Mouse (Mus musculus) gastrocnemius, adult 2 months (tissue): ENCODE measurements around the gene Nfe2l1. TPM values are rescaled to one million over a fixed set of nuclear protein-coding genes. Genes with fewer than 3 reads are reported as not detected.
"Not testable (repeated sequence)": the region's sequence is repeated elsewhere in the genome, so short reads cannot be mapped to it uniquely, and the experiment has no call there.

Source experiments
- DNase-seq: peaks from one replicate; pipeline ENCODE4 v3.0.0; 2022
- H3K27ac ChIP-seq: fragments of 200-600 bp; 2 replicates; pipeline ENCODE4 v1.8.1; 2022; ENCODE audit warnings: mild to moderate bottlenecking
- H3K4me3 ChIP-seq: fragments of 200-600 bp; 2 replicates; pipeline ENCODE4 v1.8.1; 2022; ENCODE audit warnings: mild to moderate bottlenecking, moderate library complexity
- CTCF ChIP-seq: fragments of 200-600 bp; IDR thresholded peaks from 2 replicates; pipeline ENCODE4 v1.8.1; 2022; ENCODE audit warnings: antibody characterized with exemption, mild to moderate bottlenecking, moderate library complexity
- intact Hi-C: fragments of 180-260 bp; cut with DNase I; formaldehyde crosslinking; loops from one replicate; pipeline ENCODE4 v1.15.1; 2025
- microRNA-seq: library from miRNA; unstranded; fragments of <30 nt; microRNA quantifications from one replicate; pipeline ENCODE4 v1.2.0, GENCODE M21; 2021
- total RNA-seq, 2 experiments: library from RNA; stranded (reverse); gene quantifications; 2 replicates each; pipeline ENCODE4 v1.2.3; 2021

Nfe2l1 gene
- total RNA-seq, 2 experiments from 2014 or later = 395 to 484 TPM

GRCm38 (mm10) chr11:96780306-96780705 is 49.5 kb downstream of the Nfe2l1 start:
- no peak for TF ChIP-seq CTCF
- no peak for DNase-seq
- H3K4me3 ChIP-seq = no peak overlapping the region
- intact Hi-C loops = no loop called here
- no peak overlapping the region for H3K27ac ChIP-seq

- not testable (repeated sequence) for DNase-seq
- Histone ChIP-seq H3K4me3 (peak overlapping the region; percentile 95), H3K27ac (peak overlapping the region; percentile 92)
- intact Hi-C loops = loop anchor here (5.0 kb wide), 1 partner anchor 84 kb away; no protein-coding TSS in a partner anchor
Observed at GRCm38 (mm10) chr11:96778061-96778627, 51.6 kb downstream of the Nfe2l1 start.

- peak within 1 kb of the TSS; percentile 95 for H3K4me3 ChIP-seq
- peak; percentile 100 for DNase-seq
- H3K27ac ChIP-seq = peak within 1 kb of the TSS; percentile 92
- intact Hi-C loops = loop anchor here (1.0 to 5.0 kb wide), 4 partner anchors 12 to 85 kb away; partner anchors contain the start of gene Cbx1
- peak; percentile 87 for TF ChIP-seq CTCF
Observed at GRCm38 (mm10) chr11:96776968-96777962, 52.5 kb downstream of the Nfe2l1 start, which contains the start of gene Snx11. TSS of gene Snx11 (minus strand) at chr11:96777559.

GRCm38 (mm10) chr11:96776068-96776467 is 53.7 kb downstream of the Nfe2l1 start:
- peak; percentile 30; the same call in 1 of the 2 replicates for TF ChIP-seq CTCF
- DNase-seq = no peak
- H3K27ac ChIP-seq = peak overlapping the region; percentile 92
- H3K4me3 ChIP-seq = peak overlapping the region; percentile 95
- intact Hi-C loops = loop anchor here (2.0 to 5.0 kb wide), 3 partner anchors 13 to 86 kb away; no protein-coding TSS in a partner anchor

- intact Hi-C loops = loop anchor here (2.0 to 5.0 kb wide), 3 partner anchors 13 to 87 kb away; no protein-coding TSS in a partner anchor
- Histone ChIP-seq H3K27ac (peak overlapping the region; percentile 92), H3K4me3 (peak overlapping the region; percentile 95)
- TF ChIP-seq CTCF = no peak
- DNase-seq = no peak
Observed at GRCm38 (mm10) chr11:96775665-96776064, 54.1 kb downstream of the Nfe2l1 start.

GRCm38 (mm10) chr11:96775063-96775462 is 54.7 kb downstream of the Nfe2l1 start:
- intact Hi-C loops = loop anchor here (5.0 kb wide), 1 partner anchor 87 kb away; no protein-coding TSS in a partner anchor
- TF ChIP-seq CTCF = no peak
- Histone ChIP-seq H3K4me3 (peak overlapping the region; percentile 95), H3K27ac (peak overlapping the region; percentile 92)
- DNase-seq = no peak

GRCm38 (mm10) chr11:96774536-96774935 is 55.2 kb downstream of the Nfe2l1 start:
- DNase-seq = no peak
- TF ChIP-seq CTCF = peak; percentile 19; the same call in 1 of the 2 replicates
- H3K27ac ChIP-seq = peak overlapping the region; percentile 92
- H3K4me3 ChIP-seq = peak overlapping the region; percentile 95
- intact Hi-C loops = no loop called here

- no peak for TF ChIP-seq CTCF
- Histone ChIP-seq H3K27ac (no peak overlapping the region), H3K4me3 (no peak overlapping the region)
- intact Hi-C loops = no loop called here
- DNase-seq = no peak
Observed at GRCm38 (mm10) chr11:96772413-96772812, 57.4 kb downstream of the Nfe2l1 start.

- no peak for TF ChIP-seq CTCF
- H3K4me3 ChIP-seq = no peak overlapping the region
- intact Hi-C loops = no loop called here
- H3K27ac ChIP-seq = no peak overlapping the region
- DNase-seq = no peak
Observed at GRCm38 (mm10) chr11:96771274-96771975, 58.3 kb downstream of the Nfe2l1 start.

GRCm38 (mm10) chr11:96768240-96768639 is 61.5 kb downstream of the Nfe2l1 start:
- H3K27ac ChIP-seq = no peak overlapping the region; the same call in 1 of the 2 replicates
- no peak overlapping the region for H3K4me3 ChIP-seq
- intact Hi-C loops = no loop called here
- DNase-seq = no peak
- no peak for TF ChIP-seq CTCF

Small RNA genes within 50 kb of the gene (microRNA-seq; reads per million reads assigned to microRNA genes)
- gene Mir152 = 642 reads per million, percentile 70 among the genes with 10 or more reads in this experiment

Other genes starting within 250 kb of the Nfe2l1 start
- 10 to 100 TPM; 11.1 to 13.6 TPM for gene Snx11, start 52.4 kb downstream of the Nfe2l1 start, total RNA-seq
- 10 to 100 TPM; 35.0 to 42.0 TPM for gene Cbx1, start 40.8 kb downstream of the Nfe2l1 start, total RNA-seq
- 10 to 100 TPM; 21.4 to 31.0 TPM for gene Copz2, start 19.9 kb upstream of the Nfe2l1 start, total RNA-seq
- gene Cdk5rap3, start 86.5 kb upstream of the Nfe2l1 start, total RNA-seq = 10 to 100 TPM; 21.5 to 24.0 TPM
- not detected for gene Prr15l, start 98.1 kb upstream of the Nfe2l1 start, total RNA-seq
- 1 to 10 TPM; 7.4 to 8.2 TPM for gene Pnpo, start 114.0 kb upstream of the Nfe2l1 start, total RNA-seq
- 10 to 100 TPM; 10.4 to 11.0 TPM for gene Sp2, start 153.0 kb upstream of the Nfe2l1 start, total RNA-seq
- gene Sp6, start 183.4 kb upstream of the Nfe2l1 start, total RNA-seq = under 1 TPM in 1 of 2 experiments, not detected in 1; 0.10 TPM
- gene Scrn2, start 200.0 kb upstream of the Nfe2l1 start, total RNA-seq = 10 to 100 TPM; 10.4 to 11.4 TPM
- not detected for gene Lrrc46, start 211.4 kb upstream of the Nfe2l1 start, total RNA-seq
- gene Mrpl10, start 211.6 kb upstream of the Nfe2l1 start, total RNA-seq = 10 to 100 TPM; 36.9 to 50.7 TPM
- 1 to 10 TPM; 2.2 to 4.3 TPM for gene Osbpl7, start 220.7 kb upstream of the Nfe2l1 start, total RNA-seq